Mouse (Mus musculus): Measurements from ENCODE around the gene Homer1.

The Homer1 gene

GRCm38 (mm10) chr13:93401947-93402346, 102.5 kb downstream of the Homer1 start:
- no peak for DNase-seq (ENCODE audit: low read depth)

- no peak for DNase-seq (ENCODE audit: low read depth)
These were observed 107.4 kb downstream of the Homer1 start for GRCm38 (mm10) chr13:93406855-93407254.

GRCm38 (mm10) chr13:93410343-93410742, 110.9 kb downstream of the Homer1 start:
- DNase-seq (ENCODE audit: low read depth) = no peak

GRCm38 (mm10) chr13:93415055-93415454, 115.6 kb downstream of the Homer1 start:
- DNase-seq (ENCODE audit: low read depth) = no peak

- no peak for DNase-seq (ENCODE audit: low read depth)
These were observed 118.9 kb downstream of the Homer1 start for GRCm38 (mm10) chr13:93418292-93418691.

GRCm38 (mm10) chr13:93419779-93420178, 120.3 kb downstream of the Homer1 start:
- DNase-seq (ENCODE audit: low read depth) = no peak

- no peak for DNase-seq (ENCODE audit: low read depth)
These were observed 123.8 kb downstream of the Homer1 start for GRCm38 (mm10) chr13:93423224-93423623.

GRCm38 (mm10) chr13:93427920-93428876, 128.8 kb downstream of the Homer1 start:
- no peak for DNase-seq (ENCODE audit: low read depth)

GRCm38 (mm10) chr13:93429205-93429604, 129.8 kb downstream of the Homer1 start:
- DNase-seq (ENCODE audit: low read depth) = no peak

- DNase-seq (ENCODE audit: low read depth) = no peak
These were observed 140.7 kb downstream of the Homer1 start for GRCm38 (mm10) chr13:93440167-93440566.

- DNase-seq (ENCODE audit: low read depth) = no peak
These were observed 153.8 kb downstream of the Homer1 start for GRCm38 (mm10) chr13:93453275-93453674.
